Mouse (Mus musculus): ENCODE measurements around the gene Fer1l5.

GRCm38 (mm10) chr1:36433616-36434015 lies 61.5 kb downstream of the Fer1l5 start:
- TF ChIP-seq POU5F1 (IDR thresholded peaks at IDR 0.05; ENCODE audit: borderline replicate concordance, low read length) (no peak), CTCF (conservative IDR thresholded peaks at IDR 0.05; ENCODE audit: low read length) (no peak)
